ENCODE assay signal across 19 mouse cellular contexts in genomic region chr6:5091873-5092272, GRCm38 (mm10).
A peak's percentile ranks its signal among the peaks of the same experiment; 100 is the strongest.
DNase-seq lines count a peak whose midpoint lies in the region; ATAC-seq and TF ChIP-seq lines count a peak whose summit lies in the region.
"Had no signal": no experiment of that assay in that cellular context is flagged by ENCODE, and none has a peak within 500 bp of the region (broad histone marks: within the 10 kb centered on the region; RNA-seq: fewer than 3 reads in every experiment).

No protein-coding gene starts in this region.

- no peaks in the 10 kb centered on the region for H3K36me3 ChIP-seq in intestine, embryonic 14.5 days (ENCODE audit: control insufficient read depth, insufficient read depth, low read length)
- no peaks in the 10 kb centered on the region for H3K36me3 ChIP-seq in intestine, embryonic 16.5 days (ENCODE audit: control insufficient read depth, insufficient read depth, low read length)
- no peaks in the 10 kb centered on the region for H3K36me3 ChIP-seq in kidney, postnatal 0 days (ENCODE audit: insufficient read depth, low read length)
- no peaks in the 10 kb centered on the region for H3K36me3 ChIP-seq in limb, embryonic 10.5 days
- H3K36me3 ChIP-seq: embryonic facial prominence, embryonic 15.5 days; forebrain, embryonic 12.5 days; heart, embryonic 12.5 days; hindbrain, embryonic 12.5 days had no signal

- peak; percentile 37 for DNase-seq in intestine, embryonic 14.5 days (ENCODE audit: low spot score)
- DNase-seq in kidney, postnatal 0 days (ENCODE audit: low spot score) = peak; percentile 71
- DNase-seq in kidney, adult 11 months = no peak
- DNase-seq in limb, embryonic 10.5 days (ENCODE audit: low spot score) = no peak
- no peak for DNase-seq in left cerebral cortex, postnatal 36 days (ENCODE audit: low spot score in 2 of 2)
- DNase-seq: adrenal gland, adult 2 months; adrenal gland, postnatal 25 days; cerebellum, adult 2 months; cerebellum, postnatal 10 days; gastrocnemius, postnatal 10 days; heart, adult 2 months had no signal

- no peak for TF ChIP-seq CTCF in kidney, postnatal 0 days (IDR thresholded peaks at IDR 0.05; ENCODE audit: low read depth)

- H3K9me3 ChIP-seq in intestine, embryonic 14.5 days (ENCODE audit: control insufficient read depth, low read length) = no peaks in the 10 kb centered on the region
- H3K9me3 ChIP-seq in intestine, embryonic 16.5 days (ENCODE audit: control insufficient read depth, low read length) = no peaks in the 10 kb centered on the region
- H3K9me3 ChIP-seq in kidney, postnatal 0 days (replicated peaks; ENCODE audit: low read length) = no peaks in the 10 kb centered on the region
- H3K9me3 ChIP-seq in limb, embryonic 10.5 days (replicated peaks) = no peaks in the 10 kb centered on the region
- H3K9me3 ChIP-seq: embryonic facial prominence, embryonic 15.5 days; forebrain, embryonic 12.5 days; heart, embryonic 12.5 days; hindbrain, embryonic 12.5 days had no signal

- H3K27ac ChIP-seq in intestine, embryonic 14.5 days (ENCODE audit: low read depth) = no peak overlapping the region
- no peak overlapping the region for H3K27ac ChIP-seq in intestine, embryonic 16.5 days (ENCODE audit: low read length)
- no peak overlapping the region for H3K27ac ChIP-seq in kidney, postnatal 0 days
- peak overlapping the region; percentile 12; the same call in 1 of the 2 replicates for H3K27ac ChIP-seq in limb, embryonic 10.5 days
- H3K27ac ChIP-seq: embryonic facial prominence, embryonic 15.5 days; forebrain, embryonic 12.5 days; heart, adult 2 months; hindbrain, embryonic 12.5 days had no signal

- no peak overlapping the region for H3K9ac ChIP-seq in intestine, embryonic 14.5 days (ENCODE audit: low read length)
- H3K9ac ChIP-seq in intestine, embryonic 16.5 days (ENCODE audit: low read depth, low read length) = no peak overlapping the region
- H3K9ac ChIP-seq in kidney, postnatal 0 days (ENCODE audit: low read depth, low read length) = no peak overlapping the region
- H3K9ac ChIP-seq: embryonic facial prominence, embryonic 15.5 days; forebrain, embryonic 12.5 days; heart, embryonic 12.5 days; hindbrain, embryonic 12.5 days had no signal

- WGBS in intestine, embryonic 14.5 days = 61% methylated on average over 7 of the region's 7 CpGs
- 69% methylated on average over 7 of the region's 7 CpGs for WGBS in intestine, embryonic 16.5 days
- 37% methylated on average over 7 of the region's 7 CpGs for WGBS in kidney, postnatal 0 days
- WGBS in limb, embryonic 10.5 days = 84% methylated on average over 7 of the region's 7 CpGs

- peaks cover 5% of the 10 kb centered on the region; the same call in 1 of the 2 replicates for H3K4me1 ChIP-seq in intestine, embryonic 14.5 days (replicated peaks; ENCODE audit: control insufficient read depth, insufficient read depth, low read length)
- no peaks in the 10 kb centered on the region for H3K4me1 ChIP-seq in intestine, embryonic 16.5 days (ENCODE audit: control insufficient read depth, insufficient read depth, low read length)
- H3K4me1 ChIP-seq in kidney, postnatal 0 days (replicated peaks; ENCODE audit: insufficient read depth, low read length) = peaks cover 7% of the 10 kb centered on the region; the same call in 1 of the 2 replicates
- peaks cover 28% of the 10 kb centered on the region for H3K4me1 ChIP-seq in limb, embryonic 10.5 days
- H3K4me1 ChIP-seq: embryonic facial prominence, embryonic 15.5 days had no signal

- no peaks in the 10 kb centered on the region for H3K27me3 ChIP-seq in intestine, embryonic 14.5 days (replicated peaks; ENCODE audit: control insufficient read depth, insufficient read depth, low read length)
- no peaks in the 10 kb centered on the region for H3K27me3 ChIP-seq in intestine, embryonic 16.5 days (replicated peaks; ENCODE audit: control insufficient read depth, insufficient read depth, low read length)
- no peaks in the 10 kb centered on the region for H3K27me3 ChIP-seq in kidney, postnatal 0 days (ENCODE audit: insufficient read depth, low read length)
- no peaks in the 10 kb centered on the region for H3K27me3 ChIP-seq in limb, embryonic 10.5 days (ENCODE audit: low read depth, poor library complexity, severe bottlenecking)
- H3K27me3 ChIP-seq: embryonic facial prominence, embryonic 15.5 days; forebrain, embryonic 12.5 days; heart, embryonic 12.5 days; hindbrain, embryonic 12.5 days had no signal

- intact Hi-C loops in left cerebral cortex, postnatal 36 days (cut with DNase I) = no loop called here

- no peak overlapping the region for H3K4me3 ChIP-seq in intestine, embryonic 14.5 days (ENCODE audit: low read depth, low read length)
- no peak overlapping the region for H3K4me3 ChIP-seq in intestine, embryonic 16.5 days (ENCODE audit: low read length)
- H3K4me3 ChIP-seq in kidney, postnatal 0 days (replicated peaks; ENCODE audit: low read depth, low read length) = no peak overlapping the region
- H3K4me3 ChIP-seq in limb, embryonic 10.5 days = no peak overlapping the region
- H3K4me3 ChIP-seq: embryonic facial prominence, embryonic 15.5 days; erythroblast, embryonic 14.5 days; forebrain, embryonic 12.5 days; heart, adult 2 months; heart, embryonic 12.5 days; hindbrain, embryonic 12.5 days had no signal

- no peak for ATAC-seq in intestine, embryonic 14.5 days (replicated peaks; ENCODE audit: low FRiP score, low TSS enrichment, low read depth)
- ATAC-seq in intestine, embryonic 16.5 days = no peak
- peak; percentile 68; the same call in 1 of the 2 replicates for ATAC-seq in kidney, postnatal 0 days (replicated peaks; ENCODE audit: low FRiP score, low read depth)
- ATAC-seq: forebrain, embryonic 16.5 days; hindbrain, embryonic 16.5 days had no signal

- H3K4me2 ChIP-seq in intestine, embryonic 14.5 days (ENCODE audit: low read length) = no peak overlapping the region
- H3K4me2 ChIP-seq in intestine, embryonic 16.5 days (ENCODE audit: low read depth, low read length) = no peak overlapping the region
- no peak overlapping the region for H3K4me2 ChIP-seq in kidney, postnatal 0 days (ENCODE audit: low read length)
- H3K4me2 ChIP-seq: embryonic facial prominence, embryonic 15.5 days; forebrain, embryonic 12.5 days; heart, embryonic 12.5 days; hindbrain, embryonic 12.5 days had no signal

Comparison
In these comparisons a context has a peak if more than half of its experiments do, and no peak if none do; other contexts are left out.
1. DNase-seq: peak in intestine, embryonic 14.5 days (single experiment) and kidney, postnatal 0 days (single experiment); none in kidney, adult 11 months (single experiment), limb, embryonic 10.5 days (single experiment) and left cerebral cortex, postnatal 36 days (0 of 2).